Mouse (Mus musculus) heart, postnatal 0 days (tissue): ENCODE data around the gene Gm21985. TPM values are rescaled to one million over a fixed set of nuclear protein-coding genes. Genes with fewer than 3 reads are reported as not detected.
"Not testable (repeated sequence)": the region's sequence is repeated elsewhere in the genome, so short reads cannot be mapped to it uniquely, and the experiment has no call there.

Experiments
- ATAC-seq: fragments of 200-750 bp; cut with Nextera tagmentation; 2 replicates; pipeline ENCODE4 v1.8.0; 2017; ENCODE audit warnings: low read depth, moderate number of reproducible peaks, moderate library complexity; ENCODE audit not compliant: insufficient read depth
- DNase-seq: peaks from one replicate; pipeline ENCODE4 v3.0.0-alpha.2; 2016; ENCODE audit warnings: low spot score
- H3K27ac ChIP-seq: fragments of 300-500 bp; sonication (generic); 2 replicates; pipeline ENCODE4 v1.5.1; 2014; ENCODE audit warnings: low read depth, mild to moderate bottlenecking
- H3K27me3 ChIP-seq: fragments of 300-500 bp; sonication (generic); 2 replicates; pipeline ENCODE4 v1.6.1; 2014; ENCODE audit warnings: low read length, mixed read lengths; ENCODE audit not compliant: control insufficient read depth, insufficient read depth
- H3K36me3 ChIP-seq: fragments of 300-500 bp; sonication (generic); replicated peaks from 2 replicates; pipeline ENCODE4 v1.6.1; 2014; ENCODE audit warnings: low read length, mixed read lengths; ENCODE audit not compliant: control insufficient read depth, insufficient read depth
- H3K4me1 ChIP-seq: fragments of 300-500 bp; sonication (generic); 2 replicates; pipeline ENCODE4 v1.6.1; 2014; ENCODE audit warnings: antibody characterized with exemption; ENCODE audit not compliant: control insufficient read depth, insufficient read depth
- H3K4me2 ChIP-seq: fragments of 300-500 bp; sonication (generic); 2 replicates; pipeline ENCODE4 v1.6.1; 2014; ENCODE audit warnings: low read depth, mild to moderate bottlenecking, low read length, moderate library complexity
- H3K4me3 ChIP-seq: fragments of 300-500 bp; sonication (generic); 2 replicates; pipeline ENCODE4 v1.5.1; 2014; ENCODE audit warnings: low read depth, low read length
- H3K9ac ChIP-seq: fragments of 300-500 bp; sonication (generic); replicated peaks from 2 replicates; pipeline ENCODE4 v1.6.1; 2014; ENCODE audit warnings: low read depth, low read length, mixed read lengths
- H3K9me3 ChIP-seq: fragments of 300-500 bp; sonication (generic); replicated peaks from 2 replicates; pipeline ENCODE4 v1.6.1; 2016; ENCODE audit warnings: low read length; ENCODE audit not compliant: control insufficient read depth
- CTCF ChIP-seq: IDR thresholded peaks from 2 replicates; pipeline ENCODE4 v1.5.1; 2016; ENCODE audit warnings: antibody characterized with exemption, control low read depth, low read depth
- EP300 ChIP-seq: IDR thresholded peaks from 2 replicates; pipeline ENCODE4 v1.6.1; 2016; ENCODE audit warnings: antibody characterized with exemption, low read depth
- WGBS: fragments of 180-500 bp; shearing (Covaris S2); extraction: QIAGEN DNeasy Blood & Tissue Kit; methylation state at CpG from one replicate; pipeline ENCODE4 v1.1.7; 2014; 5-methylcytosine and 5-hydroxymethylcytosine counted together
- polyA plus RNA-seq: library from polyadenylated mRNA; unstranded; fragments of >200 nt; fragmentation: Nextera tagmentation; extraction: Ambion mirVana; gene quantifications from 2 replicates; pipeline ENCODE4 v1.2.1, GENCODE M21; 2015
- total RNA-seq: library from RNA; depleted of rRNA; stranded (reverse); fragments of >200 nt; gene quantifications from 2 replicates; pipeline ENCODE4 v1.2.3, GENCODE M21; 2014; ENCODE audit warnings: low replicate concordance

Gene Gm21985
- total and polyA plus RNA-seq, 2 experiments from 2014 or later, result not detected

DNA sequence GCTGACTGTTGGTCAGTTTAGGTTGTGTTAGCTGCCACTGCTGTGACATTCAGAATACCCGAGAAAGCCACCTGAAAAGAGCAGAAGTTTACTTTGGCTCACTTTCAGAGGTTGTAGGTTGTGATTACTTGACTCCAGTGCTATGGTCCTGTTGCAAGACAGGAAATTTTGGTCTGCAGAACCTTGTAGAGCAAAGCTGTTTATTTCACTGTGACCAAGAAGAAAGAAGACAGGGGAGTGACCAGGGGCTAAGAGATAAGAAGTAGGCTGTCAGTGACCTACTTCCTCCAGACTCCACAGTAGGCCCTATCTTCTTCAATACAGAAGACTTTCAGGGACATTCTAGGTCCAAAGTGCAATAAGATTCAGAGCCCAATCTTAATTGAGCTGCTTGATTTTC, 130.5 kb downstream of the Gm21985 start:
- H3K9ac ChIP-seq, result no peak overlapping the region
- no peak overlapping the region for H3K27ac ChIP-seq
- no peaks in the 10 kb centered on the region for H3K27me3 ChIP-seq
- WGBS, result 48% methylated on average over 1 of the region's 1 CpGs
- no peaks in the 10 kb centered on the region for H3K9me3 ChIP-seq
- ATAC-seq (no peak), DNase-seq (no peak)
- peaks cover 12% of the 10 kb centered on the region for H3K4me1 ChIP-seq
- no peaks in the 10 kb centered on the region for H3K36me3 ChIP-seq
- no peak overlapping the region for H3K4me2 ChIP-seq
- no peak overlapping the region for H3K4me3 ChIP-seq
- no peak for TF ChIP-seq CTCF
- no peak for TF ChIP-seq EP300

DNA sequence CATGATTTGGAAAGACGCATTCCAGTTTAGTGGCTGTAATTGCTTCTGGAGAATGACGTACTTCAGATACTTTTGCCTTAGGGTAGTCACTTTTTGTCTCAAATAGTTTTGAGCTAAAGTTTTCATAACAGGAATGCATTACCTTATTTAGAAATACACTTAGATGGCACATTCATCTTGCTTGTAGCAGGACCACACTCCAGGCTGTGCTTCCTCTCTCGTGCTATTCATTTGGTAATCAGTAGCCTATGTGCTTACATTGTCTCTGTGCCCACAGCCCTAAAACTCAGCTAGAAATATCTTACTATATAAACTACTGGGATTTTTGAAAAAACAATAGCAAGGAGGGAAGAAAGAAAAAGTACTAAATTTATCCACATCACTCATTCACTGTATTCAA, 140.9 kb downstream of the Gm21985 start:
- H3K4me2 ChIP-seq, result no peak overlapping the region
- ATAC-seq, result no peak
- DNase-seq, result no peak
- H3K9me3 ChIP-seq, result no peaks in the 10 kb centered on the region
- TF ChIP-seq EP300 (no peak), CTCF (no peak)
- no peak overlapping the region for H3K9ac ChIP-seq
- no peaks in the 10 kb centered on the region for H3K4me1 ChIP-seq
- WGBS, result 76% methylated on average over 3 of the region's 3 CpGs
- peaks cover 33% of the 10 kb centered on the region for H3K36me3 ChIP-seq
- no peaks in the 10 kb centered on the region for H3K27me3 ChIP-seq
- no peak overlapping the region for H3K27ac ChIP-seq
- no peak overlapping the region for H3K4me3 ChIP-seq

DNA sequence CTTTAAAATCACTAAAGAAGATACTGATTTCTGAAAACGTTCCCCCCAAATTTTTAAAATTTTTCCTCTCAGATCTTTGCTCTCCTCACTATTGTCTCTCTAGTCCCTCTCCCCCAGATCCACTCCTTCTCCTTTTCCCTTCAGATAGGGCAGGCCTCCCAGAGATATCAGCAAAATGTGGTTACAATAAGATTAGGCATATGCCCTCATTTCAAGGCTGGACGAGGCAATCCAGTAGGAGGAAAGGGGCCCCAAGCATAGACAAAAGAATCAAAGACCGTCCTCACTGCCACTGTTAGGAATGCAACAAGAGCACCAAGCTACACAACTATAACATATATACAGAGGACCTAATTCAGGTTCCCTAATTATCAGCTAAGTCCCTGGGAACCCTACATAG, 159.2 kb downstream of the Gm21985 start:
- no peaks in the 10 kb centered on the region for H3K36me3 ChIP-seq
- H3K27ac ChIP-seq, result no peak overlapping the region
- no peaks in the 10 kb centered on the region for H3K27me3 ChIP-seq
- WGBS, result 47% methylated on average over 3 of the region's 3 CpGs
- H3K9ac ChIP-seq, result no peak overlapping the region
- no peak for DNase-seq
- no peak overlapping the region for H3K4me3 ChIP-seq
- no peak for ATAC-seq
- TF ChIP-seq EP300 (no peak), CTCF (no peak)
- H3K9me3 ChIP-seq, result no peaks in the 10 kb centered on the region
- H3K4me2 ChIP-seq, result no peak overlapping the region
- H3K4me1 ChIP-seq, result no peaks in the 10 kb centered on the region

DNA sequence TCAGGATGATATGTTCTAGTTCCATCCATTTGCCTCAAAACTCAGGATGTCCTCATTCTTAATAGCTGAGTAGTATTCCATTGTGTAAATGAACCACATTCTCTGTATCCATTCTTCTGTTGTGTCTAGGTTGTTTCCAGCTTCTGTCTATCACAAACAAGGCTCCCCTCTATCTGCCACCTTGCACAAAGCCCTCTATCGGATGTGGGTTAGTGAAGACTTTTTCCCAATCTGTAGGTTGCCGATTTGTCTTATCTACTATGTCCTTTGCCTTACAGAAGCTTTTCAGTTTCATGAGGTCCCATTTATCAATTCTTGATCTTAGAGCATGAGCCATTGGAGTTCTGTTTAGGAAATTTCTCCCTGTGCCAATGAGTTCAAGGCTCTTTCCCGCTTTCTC, 162.4 kb downstream of the Gm21985 start:
- not testable (repeated sequence) for H3K4me1 ChIP-seq, H3K4me3 ChIP-seq, H3K9me3 ChIP-seq, H3K27me3 ChIP-seq, H3K9ac ChIP-seq, H3K4me2 ChIP-seq, DNase-seq, H3K36me3 ChIP-seq, ATAC-seq, H3K27ac ChIP-seq
- WGBS, result 76% methylated on average over 3 of the region's 3 CpGs

DNA sequence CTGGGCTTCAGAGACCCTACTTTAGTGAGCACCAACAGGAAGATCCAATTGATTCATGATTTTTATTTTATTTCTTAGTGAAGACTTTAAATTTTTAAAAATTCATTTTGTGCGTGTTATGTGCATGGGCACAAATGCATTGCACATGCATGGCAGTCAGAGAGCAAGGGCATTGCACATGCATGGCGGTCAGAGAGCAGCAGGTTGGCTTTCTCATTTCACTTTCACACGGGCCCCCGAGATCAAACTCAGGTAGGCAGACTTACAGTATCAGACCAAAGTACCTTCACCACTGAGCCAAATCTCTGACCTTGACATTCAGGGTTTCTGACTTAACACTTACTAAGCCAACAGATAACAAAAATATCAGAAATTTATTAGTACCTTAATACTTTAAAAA, 163.6 kb downstream of the Gm21985 start:
- no peak for DNase-seq
- H3K4me2 ChIP-seq, result no peak overlapping the region
- WGBS, result 82% methylated on average over 4 of the region's 4 CpGs
- no peaks in the 10 kb centered on the region for H3K4me1 ChIP-seq
- H3K27ac ChIP-seq, result no peak overlapping the region
- no peak overlapping the region for H3K9ac ChIP-seq
- no peaks in the 10 kb centered on the region for H3K27me3 ChIP-seq
- TF ChIP-seq CTCF (no peak), EP300 (no peak)
- H3K4me3 ChIP-seq, result no peak overlapping the region
- no peaks in the 10 kb centered on the region for H3K9me3 ChIP-seq
- no peak for ATAC-seq
- H3K36me3 ChIP-seq, result no peaks in the 10 kb centered on the region

DNA sequence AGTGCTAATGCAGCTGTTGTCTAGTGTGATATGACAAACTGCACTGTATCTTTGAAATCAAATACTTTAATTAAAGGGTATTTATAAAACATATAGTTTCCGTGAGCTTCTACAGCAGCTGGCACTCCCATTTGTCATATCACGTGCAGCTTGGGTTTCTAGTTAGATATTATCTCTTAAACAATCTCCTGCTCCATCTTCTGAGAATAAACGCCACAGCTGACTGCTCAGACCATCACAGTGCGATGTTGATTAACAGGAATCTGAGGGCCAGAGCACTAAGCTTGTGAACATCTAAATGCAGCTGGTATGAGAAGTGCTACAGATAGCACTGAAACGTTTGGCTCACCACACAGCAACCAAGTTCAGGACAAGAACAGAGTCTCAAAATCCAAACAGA, 164.3 kb downstream of the Gm21985 start:
- no peak for TF ChIP-seq EP300
- TF ChIP-seq CTCF, result no peak
- no peaks in the 10 kb centered on the region for H3K36me3 ChIP-seq
- 44% methylated on average over 5 of the region's 5 CpGs for WGBS

More for the DNA sequence above, 164.3 kb downstream of the Gm21985 start:
- H3K9ac ChIP-seq, result no peak overlapping the region
- no peak overlapping the region for H3K27ac ChIP-seq
- no peak overlapping the region for H3K4me3 ChIP-seq
- DNase-seq, result no peak
- no peaks in the 10 kb centered on the region for H3K4me1 ChIP-seq
- H3K4me2 ChIP-seq, result no peak overlapping the region
- ATAC-seq, result no peak
- no peaks in the 10 kb centered on the region for H3K27me3 ChIP-seq
- no peaks in the 10 kb centered on the region for H3K9me3 ChIP-seq
